Mouse (Mus musculus): ENCODE measurements around the gene Atpaf1.

Atpaf1 gene

DNA sequence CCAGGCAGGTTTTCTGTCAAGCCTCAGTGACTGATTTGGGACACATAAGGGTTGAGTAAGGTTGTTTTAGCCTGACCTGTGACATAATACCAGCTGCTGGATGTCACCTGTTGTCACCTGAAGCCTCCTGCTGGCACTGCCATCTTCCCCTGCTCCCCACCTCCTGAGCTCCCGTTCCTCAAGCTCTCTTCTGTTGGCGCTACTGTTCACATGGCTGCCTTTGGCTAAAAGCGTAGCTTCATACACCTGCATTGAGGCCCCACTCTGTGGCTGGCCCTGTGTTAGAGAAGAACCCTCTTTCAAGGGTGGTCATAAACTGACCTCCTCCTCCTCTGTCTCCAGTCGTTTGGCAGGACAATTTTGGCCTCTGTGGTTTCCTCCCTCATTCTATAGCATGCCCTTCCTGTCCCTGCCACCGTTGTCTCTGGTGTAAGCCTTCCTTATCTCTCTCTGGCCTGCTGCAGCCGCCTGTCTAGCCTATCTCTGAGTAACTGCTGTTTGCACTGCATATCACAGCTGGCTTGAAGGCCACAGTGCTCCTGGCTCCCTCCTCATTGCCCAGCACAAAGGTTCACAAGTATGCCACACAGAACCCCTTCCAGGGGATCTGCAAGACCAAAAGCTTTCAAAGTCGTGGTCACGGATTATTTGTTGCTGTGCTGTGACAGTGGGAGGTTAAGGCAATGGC, 64.5 kb downstream of the Atpaf1 start:
- DNase-seq (ENCODE audit: low spot score), result no peak

- DNase-seq (ENCODE audit: low spot score), result no peak
Measured at GRCm38 (mm10) chr4:115850111-115850510, 65.5 kb downstream of the Atpaf1 start.

- no peak for DNase-seq (ENCODE audit: low spot score)
Measured at GRCm38 (mm10) chr4:115850631-115851030, 66.0 kb downstream of the Atpaf1 start.

GRCm38 (mm10) chr4:115851569-115851968, 67.0 kb downstream of the Atpaf1 start:
- no peak for DNase-seq (ENCODE audit: low spot score)

DNA sequence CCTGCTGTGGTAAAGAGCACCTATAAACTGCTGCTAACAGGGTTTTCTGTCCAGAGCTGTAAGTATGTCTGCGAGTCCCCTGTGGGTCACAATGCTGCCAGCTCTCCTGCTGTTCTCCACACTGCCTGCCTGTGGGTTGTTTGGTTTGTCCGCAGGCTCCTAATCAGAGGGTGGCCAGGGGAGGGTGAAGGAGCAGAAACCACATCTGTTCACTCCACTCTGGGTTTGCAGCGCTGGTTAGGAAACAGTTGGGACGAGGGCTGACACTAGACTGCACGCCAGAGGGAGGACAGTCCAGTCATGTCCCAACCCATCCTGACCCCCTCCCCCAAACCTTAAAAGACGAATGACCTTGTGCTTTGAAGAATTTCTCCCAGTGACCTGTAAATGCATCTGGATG, 70.5 kb downstream of the Atpaf1 start:
- no peak for DNase-seq (ENCODE audit: low spot score)

DNA sequence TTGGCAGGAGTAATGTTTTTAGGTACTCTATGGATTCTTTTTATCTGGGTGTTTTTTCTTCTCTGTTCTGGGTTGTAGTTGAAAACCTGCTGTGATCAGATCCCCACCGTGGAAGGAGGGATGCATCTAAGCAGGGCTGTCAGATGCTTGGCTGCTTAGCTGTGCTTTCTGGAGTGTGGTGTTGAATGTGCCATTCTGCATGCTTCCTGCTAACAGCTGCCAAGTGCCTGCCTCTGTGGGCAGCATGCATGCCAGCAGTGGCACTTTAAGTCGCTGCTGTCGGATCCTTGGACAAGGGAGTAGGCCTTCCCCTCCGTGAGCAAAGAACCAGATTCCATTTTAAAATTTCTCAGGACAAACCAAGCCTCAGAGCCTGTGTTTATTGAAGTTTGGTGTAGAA, 71.0 kb downstream of the Atpaf1 start:
- no peak for DNase-seq (ENCODE audit: low spot score)

- DNase-seq (ENCODE audit: low spot score), result no peak
Measured at GRCm38 (mm10) chr4:115856282-115856681, 71.7 kb downstream of the Atpaf1 start.

- DNase-seq (ENCODE audit: low spot score), result no peak
Measured at GRCm38 (mm10) chr4:115857293-115857883, 72.8 kb downstream of the Atpaf1 start.

DNA sequence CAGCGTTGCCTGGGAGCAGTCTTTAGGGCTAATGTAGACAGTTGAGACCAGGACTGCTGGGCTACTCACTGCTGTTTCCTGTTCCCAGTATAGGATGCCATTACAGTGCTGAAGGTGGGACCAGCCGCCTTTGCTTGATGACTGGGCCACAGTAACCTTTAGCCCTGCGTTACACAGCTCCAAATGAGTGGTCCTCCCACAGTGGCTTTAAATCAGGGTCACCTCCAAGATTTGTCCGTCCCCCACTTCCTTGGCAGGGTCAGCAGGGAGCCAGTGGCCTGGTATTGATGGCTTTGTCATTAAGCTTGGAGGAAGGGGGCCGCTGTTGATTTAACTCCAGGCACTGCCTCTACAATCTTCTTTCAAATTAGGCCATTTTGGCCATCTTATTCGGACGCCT, 78.7 kb downstream of the Atpaf1 start:
- DNase-seq (ENCODE audit: low spot score), result no peak

DNA sequence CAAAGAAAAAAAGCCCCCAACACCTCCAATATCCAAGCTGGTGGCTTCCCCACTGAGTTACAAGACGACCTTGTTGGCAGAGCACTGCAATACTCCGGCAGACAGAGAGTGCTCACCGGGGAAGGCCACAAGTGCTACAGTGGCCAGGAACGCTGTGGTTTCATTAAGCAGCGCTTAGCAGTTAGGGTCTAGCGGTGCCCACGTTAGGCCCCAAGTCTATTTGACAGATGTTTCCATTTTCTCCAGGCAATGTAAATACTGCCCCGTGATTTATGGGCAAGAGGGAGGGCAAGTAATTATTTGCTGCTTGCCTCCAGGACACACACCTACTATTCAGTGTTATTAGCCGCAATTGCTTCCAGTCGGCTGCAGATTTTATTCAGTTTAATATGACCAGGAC, 79.3 kb downstream of the Atpaf1 start:
- DNase-seq (ENCODE audit: low spot score), result no peak
